In genomic region chr11:98371556-98372240, GRCm38 (mm10) we compare ENCODE assay signal across 11 mouse cellular contexts. TPM values are rescaled to one million over a fixed set of nuclear protein-coding genes. Genes with fewer than 3 reads are reported as not detected.
DNase-seq lines count a peak whose midpoint lies in the region; ATAC-seq and TF ChIP-seq lines count a peak whose summit lies in the region.
"Had no signal": no experiment of that assay in that cellular context is flagged by ENCODE, and none has a peak within 500 bp of the region (broad histone marks: within the 10 kb centered on the region; RNA-seq: fewer than 3 reads in every experiment).

No protein-coding gene starts in this region.

- ATAC-seq in intestine, embryonic 15.5 days, result peak; percentile 30; the same call in 1 of the 2 replicates
- ATAC-seq in intestine, embryonic 16.5 days, result no peak
- ATAC-seq in forebrain, embryonic 15.5 days (replicated peaks), result peak; percentile 83
- ATAC-seq in midbrain, postnatal 0 days (ENCODE audit: low FRiP score), result peak; percentile 34

- no peaks in the 10 kb centered on the region for H3K27me3 ChIP-seq in intestine, embryonic 15.5 days (replicated peaks)
- no peaks in the 10 kb centered on the region for H3K27me3 ChIP-seq in intestine, embryonic 16.5 days (replicated peaks; ENCODE audit: control insufficient read depth, insufficient read depth, low read length)
- no peaks in the 10 kb centered on the region for H3K27me3 ChIP-seq in forebrain, embryonic 15.5 days
- H3K27me3 ChIP-seq in midbrain, postnatal 0 days (ENCODE audit: insufficient read depth, low read length), result no peaks in the 10 kb centered on the region

- 66% methylated on average over 10 of the region's 10 CpGs for WGBS in intestine, embryonic 15.5 days
- 50% methylated on average over 10 of the region's 10 CpGs for WGBS in intestine, embryonic 16.5 days
- 24% methylated on average over 10 of the region's 10 CpGs for WGBS in forebrain, embryonic 15.5 days
- 20% methylated on average over 9 of the region's 10 CpGs for WGBS in midbrain, postnatal 0 days

- H3K9ac ChIP-seq in intestine, embryonic 15.5 days, result no peak overlapping the region
- H3K9ac ChIP-seq in intestine, embryonic 16.5 days (ENCODE audit: low read depth, low read length), result no peak overlapping the region
- peak overlapping the region; percentile 31 for H3K9ac ChIP-seq in forebrain, embryonic 15.5 days (replicated peaks)
- H3K9ac ChIP-seq in midbrain, postnatal 0 days (replicated peaks; ENCODE audit: low read length, poor library complexity, severe bottlenecking), result no peak overlapping the region

- DNase-seq in embryo, embryonic 10.5 days (ENCODE audit: low spot score), result peak; percentile 70
- peak; percentile 27 for DNase-seq in midbrain, postnatal 0 days (ENCODE audit: low spot score)
- DNase-seq in frontal cortex, postnatal 36 days (ENCODE audit: low spot score in 2 of 2), result no peak
- no peak for DNase-seq in liver
- no peak for DNase-seq in left cerebral cortex, adult 9 months (ENCODE audit: low spot score in 2 of 2)

- H3K36me3 ChIP-seq in intestine, embryonic 15.5 days, result peaks cover 7% of the 10 kb centered on the region; the same call in 1 of the 2 replicates
- peaks cover 2% of the 10 kb centered on the region; the same call in 1 of the 2 replicates for H3K36me3 ChIP-seq in intestine, embryonic 16.5 days (ENCODE audit: control insufficient read depth, insufficient read depth, low read length)
- H3K36me3 ChIP-seq in forebrain, embryonic 15.5 days, result peaks cover 18% of the 10 kb centered on the region
- peaks cover 20% of the 10 kb centered on the region for H3K36me3 ChIP-seq in midbrain, postnatal 0 days (ENCODE audit: insufficient read depth, low read length)

- no peak overlapping the region for H3K27ac ChIP-seq in intestine, embryonic 15.5 days
- no peak overlapping the region for H3K27ac ChIP-seq in intestine, embryonic 16.5 days (ENCODE audit: low read length)
- peak overlapping the region; percentile 82 for H3K27ac ChIP-seq in forebrain, embryonic 15.5 days (replicated peaks)
- H3K27ac ChIP-seq in midbrain, postnatal 0 days (ENCODE audit: low read depth, low read length), result no peak overlapping the region
- H3K27ac ChIP-seq: gastrocnemius, adult 2 months; macrophage had no signal

- 0 out of 2 replicates have a peak, but pooled peaks cover 7% of the 10 kb centered on the region for H3K4me1 ChIP-seq in intestine, embryonic 15.5 days (replicated peaks)
- no peaks in the 10 kb centered on the region for H3K4me1 ChIP-seq in intestine, embryonic 16.5 days (ENCODE audit: control insufficient read depth, insufficient read depth, low read length)
- H3K4me1 ChIP-seq in forebrain, embryonic 15.5 days, result peaks cover 47% of the 10 kb centered on the region
- H3K4me1 ChIP-seq in midbrain, postnatal 0 days (ENCODE audit: insufficient read depth, low read length), result no peaks in the 10 kb centered on the region

- H3K4me2 ChIP-seq in intestine, embryonic 15.5 days (replicated peaks), result no peak overlapping the region
- no peak overlapping the region for H3K4me2 ChIP-seq in intestine, embryonic 16.5 days (ENCODE audit: low read depth, low read length)
- H3K4me2 ChIP-seq in forebrain, embryonic 15.5 days (replicated peaks), result peak overlapping the region; percentile 16
- H3K4me2 ChIP-seq in midbrain, postnatal 0 days (ENCODE audit: low read depth, low read length, poor library complexity, severe bottlenecking), result no peak overlapping the region

- no peak for TF ChIP-seq CTCF in midbrain, postnatal 0 days (IDR thresholded peaks at IDR 0.05)

- no peak overlapping the region for H3K4me3 ChIP-seq in intestine, embryonic 15.5 days (replicated peaks)
- H3K4me3 ChIP-seq in intestine, embryonic 16.5 days (ENCODE audit: low read length), result no peak overlapping the region
- no peak overlapping the region for H3K4me3 ChIP-seq in forebrain, embryonic 15.5 days
- no peak overlapping the region for H3K4me3 ChIP-seq in midbrain, postnatal 0 days (ENCODE audit: low read depth, low read length)
- H3K4me3 ChIP-seq: gastrocnemius, adult 2 months had no signal

- H3K9me3 ChIP-seq in intestine, embryonic 15.5 days, result no peaks in the 10 kb centered on the region
- H3K9me3 ChIP-seq in intestine, embryonic 16.5 days (ENCODE audit: control insufficient read depth, low read length), result no peaks in the 10 kb centered on the region
- H3K9me3 ChIP-seq in forebrain, embryonic 15.5 days, result no peaks in the 10 kb centered on the region
- H3K9me3 ChIP-seq in midbrain, postnatal 0 days (ENCODE audit: low read length), result no peaks in the 10 kb centered on the region

RNA-seq across cellular contexts. Expression of gene Tcap, which starts 11.9 kb away (rescaled TPM):
- 0.25 TPM in 1 of 2 replicates, not detected in the other for polyA plus RNA-seq in intestine, embryonic 15.5 days (2015; fragmentation: Nextera tagmentation; extraction: Ambion mirVana)
- 0.28 TPM in 1 of 2 replicates, not detected in the other for polyA plus RNA-seq in intestine, embryonic 16.5 days (2015; fragmentation: Nextera tagmentation; extraction: Ambion mirVana)
- 0.18 and 0.20 TPM in 2 replicates for polyA plus RNA-seq in forebrain, embryonic 15.5 days (2015; fragmentation: Nextera tagmentation; extraction: Ambion mirVana)
- not detected in 2 replicates for total RNA-seq in midbrain, postnatal 0 days (2014; rRNA removed)
- not detected in 2 replicates for polyA plus RNA-seq in midbrain, postnatal 0 days (2015; fragmentation: Nextera tagmentation; extraction: Ambion mirVana)
- total RNA-seq: MEL had no signal

RNA-seq across cellular contexts. Expression of gene Stard3, which starts 13.5 kb away (rescaled TPM):
- polyA plus RNA-seq in intestine, embryonic 15.5 days (2015; fragmentation: Nextera tagmentation; extraction: Ambion mirVana), result 39.4 and 39.7 TPM in 2 replicates
- polyA plus RNA-seq in intestine, embryonic 16.5 days (2015; fragmentation: Nextera tagmentation; extraction: Ambion mirVana), result 44.8 and 44.9 TPM in 2 replicates
- polyA plus RNA-seq in forebrain, embryonic 15.5 days (2015; fragmentation: Nextera tagmentation; extraction: Ambion mirVana), result 53.2 and 56.5 TPM in 2 replicates
- 31.2 and 56.1 TPM in 2 replicates for total RNA-seq in midbrain, postnatal 0 days (2014; rRNA removed)
- 23.8 and 28.2 TPM in 2 replicates for polyA plus RNA-seq in midbrain, postnatal 0 days (2015; fragmentation: Nextera tagmentation; extraction: Ambion mirVana)

RNA-seq across cellular contexts. Expression of gene Pnmt, which starts 14.6 kb away (rescaled TPM):
- 0.19 TPM in 1 of 2 replicates, not detected in the other for polyA plus RNA-seq in intestine, embryonic 15.5 days (2015; fragmentation: Nextera tagmentation; extraction: Ambion mirVana)
- 0.16 TPM in 1 of 2 replicates, not detected in the other for polyA plus RNA-seq in intestine, embryonic 16.5 days (2015; fragmentation: Nextera tagmentation; extraction: Ambion mirVana)
- polyA plus RNA-seq in forebrain, embryonic 15.5 days (2015; fragmentation: Nextera tagmentation; extraction: Ambion mirVana), result 0.42 and 0.70 TPM in 2 replicates
- total RNA-seq in midbrain, postnatal 0 days (2014; rRNA removed), result 1.1 and 4.3 TPM in 2 replicates
- polyA plus RNA-seq in midbrain, postnatal 0 days (2015; fragmentation: Nextera tagmentation; extraction: Ambion mirVana), result 3.4 and 3.9 TPM in 2 replicates
- total RNA-seq: MEL had no signal
- polyA plus RNA-seq: macrophage had no signal

RNA-seq across cellular contexts. Expression of gene Ppp1r1b, which starts 23.5 kb away (rescaled TPM):
- 52.2 and 68.9 TPM in 2 replicates for polyA plus RNA-seq in intestine, embryonic 15.5 days (2015; fragmentation: Nextera tagmentation; extraction: Ambion mirVana)
- polyA plus RNA-seq in intestine, embryonic 16.5 days (2015; fragmentation: Nextera tagmentation; extraction: Ambion mirVana), result 91.7 and 92.3 TPM in 2 replicates
- polyA plus RNA-seq in forebrain, embryonic 15.5 days (2015; fragmentation: Nextera tagmentation; extraction: Ambion mirVana), result 49.6 and 60.4 TPM in 2 replicates
- 1.8 and 5.0 TPM in 2 replicates for total RNA-seq in midbrain, postnatal 0 days (2014; rRNA removed)
- polyA plus RNA-seq in midbrain, postnatal 0 days (2015; fragmentation: Nextera tagmentation; extraction: Ambion mirVana), result 4.2 and 5.3 TPM in 2 replicates
- total RNA-seq: gastrocnemius, adult 2 months had no signal
- polyA plus RNA-seq: macrophage had no signal

RNA-seq across cellular contexts. Expression of gene Pgap3, which starts 28.6 kb away (rescaled TPM):
- 15.5 and 16.7 TPM in 2 replicates for polyA plus RNA-seq in intestine, embryonic 15.5 days (2015; fragmentation: Nextera tagmentation; extraction: Ambion mirVana)
- polyA plus RNA-seq in intestine, embryonic 16.5 days (2015; fragmentation: Nextera tagmentation; extraction: Ambion mirVana), result 19.5 and 20.4 TPM in 2 replicates
- 6.5 and 7.7 TPM in 2 replicates for polyA plus RNA-seq in forebrain, embryonic 15.5 days (2015; fragmentation: Nextera tagmentation; extraction: Ambion mirVana)
- total RNA-seq in midbrain, postnatal 0 days (2014; rRNA removed), result 10.1 and 10.9 TPM in 2 replicates
- 7.0 and 7.7 TPM in 2 replicates for polyA plus RNA-seq in midbrain, postnatal 0 days (2015; fragmentation: Nextera tagmentation; extraction: Ambion mirVana)

Comparison
In these comparisons a context has a peak if more than half of its experiments do, and no peak if none do; other contexts are left out.
1. DNase-seq: peak in embryo, embryonic 10.5 days (single experiment) and midbrain, postnatal 0 days (single experiment); none in frontal cortex, postnatal 36 days (0 of 2), liver (single experiment) and left cerebral cortex, adult 9 months (0 of 2).